Mouse (Mus musculus) MEL (cell line): Measurements from ENCODE around the gene Adtrp. TPM values are rescaled to one million over a fixed set of nuclear protein-coding genes. Genes with fewer than 3 reads are reported as not detected.

Experiments used
- DNase-seq: peaks from one replicate; pipeline ENCODE4 v3.0.0; 2011; ENCODE audit warnings: low read depth, low spot score
- H3K27ac ChIP-seq: 2 replicates; pipeline ENCODE4 v1.5.1; 2012; ENCODE audit warnings: low read depth, mild to moderate bottlenecking, control low read depth, low read length, moderate library complexity; ENCODE audit not compliant: control insufficient read depth
- H3K27me3 ChIP-seq, 2 experiments: fragments of 150-350 bp in 1 of 2; sonication (generic) in 1 of 2; 2 replicates each; pipeline ENCODE4 v1.6.1; 2012; ENCODE audit warnings: low read length in 2 of 2, mild to moderate bottlenecking in 2 of 2, improper control_type of control experiment in 1 of 2, moderate library complexity in 1 of 2; ENCODE audit not compliant: insufficient read depth in 2 of 2, control insufficient read depth in 1 of 2
- H3K36me3 ChIP-seq, 2 experiments: 2 replicates each; pipeline ENCODE4 v1.6.1; 2012 to 2014; ENCODE audit warnings: low read length in 2 of 2, improper control_type of control experiment in 1 of 2, inconsistent platforms in 1 of 2, mild to moderate bottlenecking in 1 of 2; ENCODE audit not compliant: insufficient read depth in 2 of 2, control insufficient read depth in 1 of 2
- H3K4me1 ChIP-seq, 2 experiments: fragments of 150-350 bp in 1 of 2; sonication (generic) in 1 of 2; 2 replicates each; pipeline ENCODE4 v1.6.1; 2012; ENCODE audit warnings: low read length in 2 of 2, improper control_type of control experiment in 1 of 2, mild to moderate bottlenecking in 1 of 2; ENCODE audit not compliant: insufficient read depth in 2 of 2, control insufficient read depth in 1 of 2
- H3K4me3 ChIP-seq, 2 experiments: fragments of 150-350 bp in 1 of 2; sonication (generic) in 1 of 2; 2 replicates each; pipeline ENCODE4 v1.5.1; 2012; ENCODE audit warnings: low read depth in 2 of 2, low read length in 2 of 2, mild to moderate bottlenecking in 2 of 2, moderate library complexity in 2 of 2, control low read depth in 1 of 2, improper control_type of control experiment in 1 of 2; ENCODE audit not compliant: control insufficient read depth in 1 of 2, insufficient read depth in 1 of 2
- H3K79me2 ChIP-seq: 2 replicates; pipeline ENCODE4 v1.6.1; 2012; ENCODE audit warnings: mild to moderate bottlenecking, low read length, moderate library complexity; ENCODE audit not compliant: control insufficient read depth, poor library complexity, insufficient read depth
- H3K9ac ChIP-seq: 2 replicates; pipeline ENCODE4 v1.6.1; 2012; ENCODE audit warnings: low read depth, mild to moderate bottlenecking, control low read depth, low read length, moderate library complexity; ENCODE audit not compliant: control insufficient read depth, poor library complexity, severe bottlenecking
- H3K9me3 ChIP-seq: fragments of 150-350 bp; sonication (generic); replicated peaks from 2 replicates; pipeline ENCODE4 v1.6.1; 2012; ENCODE audit warnings: mild to moderate bottlenecking, low read length, improper control_type of control experiment, moderate library complexity; ENCODE audit not compliant: insufficient read depth
- CHD1 ChIP-seq: IDR thresholded peaks from 2 replicates; pipeline ENCODE4 v1.6.1; 2012; ENCODE audit warnings: low read depth, mild to moderate bottlenecking, inconsistent platforms, low read length, improper control_type of control experiment
- CHD2 ChIP-seq: IDR thresholded peaks from 2 replicates; pipeline ENCODE4 v1.6.1; 2011; ENCODE audit warnings: low read length, improper control_type of control experiment
- ETS1 ChIP-seq: IDR thresholded peaks from 2 replicates; pipeline ENCODE4 v1.6.1; 2012; ENCODE audit warnings: low read depth, mild to moderate bottlenecking, inconsistent platforms, low read length, improper control_type of control experiment, moderate library complexity
- JUND ChIP-seq: IDR thresholded peaks from 2 replicates; pipeline ENCODE4 v1.6.1; 2011; ENCODE audit warnings: low read depth, mild to moderate bottlenecking, improper control_type of control experiment, low read length
- MAFK ChIP-seq: IDR thresholded peaks from 2 replicates; pipeline ENCODE4 v1.6.1; 2011; ENCODE audit warnings: low read depth, mild to moderate bottlenecking, low read length, improper control_type of control experiment, borderline replicate concordance
- MAZ ChIP-seq: IDR thresholded peaks from 2 replicates; pipeline ENCODE4 v1.6.1; 2012; ENCODE audit warnings: low read depth, mild to moderate bottlenecking, inconsistent platforms, low read length, improper control_type of control experiment
- MYC ChIP-seq: IDR thresholded peaks from 2 replicates; pipeline ENCODE4 v1.6.1; 2011; ENCODE audit warnings: low read depth, mild to moderate bottlenecking, low read length, improper control_type of control experiment, moderate library complexity
- NRF1 ChIP-seq: IDR thresholded peaks from 2 replicates; pipeline ENCODE4 v1.6.1; 2014; ENCODE audit warnings: low read depth, mild to moderate bottlenecking, inconsistent platforms, low read length, improper control_type of control experiment, moderate library complexity; ENCODE audit not compliant: poor library complexity, insufficient read depth, severe bottlenecking
- POLR2A ChIP-seq, 2 experiments: IDR thresholded peaks; 2 replicates each; pipeline ENCODE4 v1.6.1; 2011 to 2012; ENCODE audit warnings: low read length in 2 of 2, mild to moderate bottlenecking in 2 of 2, control low read depth in 1 of 2, improper control_type of control experiment in 1 of 2, low read depth in 1 of 2, moderate library complexity in 1 of 2; ENCODE audit not compliant: control insufficient read depth in 1 of 2, insufficient read depth in 1 of 2, poor library complexity in 1 of 2
- POLR2AphosphoS2 ChIP-seq: IDR thresholded peaks from 2 replicates; pipeline ENCODE4 v1.6.1; 2011; ENCODE audit warnings: low read length, improper control_type of control experiment
- RAD21 ChIP-seq: IDR thresholded peaks from 2 replicates; pipeline ENCODE4 v1.6.1; 2011; ENCODE audit warnings: mild to moderate bottlenecking, low read depth, low read length, improper control_type of control experiment
- RCOR1 ChIP-seq: IDR thresholded peaks from 2 replicates; pipeline ENCODE4 v1.6.1; 2012; ENCODE audit warnings: low read depth, mild to moderate bottlenecking, inconsistent platforms, low read length, improper control_type of control experiment
- SMC3 ChIP-seq: IDR thresholded peaks from 2 replicates; pipeline ENCODE4 v1.6.1; 2011; ENCODE audit warnings: low read depth, low read length, improper control_type of control experiment
- TBP ChIP-seq: IDR thresholded peaks from 2 replicates; pipeline ENCODE4 v1.8.0; 2011; ENCODE audit warnings: low read depth, low read length, improper control_type of control experiment
- UBTF ChIP-seq: IDR thresholded peaks from 2 replicates; pipeline ENCODE4 v1.6.1; 2012; ENCODE audit warnings: low read depth, mild to moderate bottlenecking, inconsistent platforms, low read length, improper control_type of control experiment, moderate library complexity, borderline replicate concordance; ENCODE audit not compliant: insufficient read depth
- USF1 ChIP-seq: IDR thresholded peaks from 2 replicates; pipeline ENCODE4 v1.6.1; 2014; ENCODE audit warnings: low read depth, mild to moderate bottlenecking, inconsistent platforms, low read length, improper control_type of control experiment, moderate library complexity
- ZC3H11A ChIP-seq: IDR thresholded peaks from 2 replicates; pipeline ENCODE4 v1.6.1; 2012; ENCODE audit warnings: low read depth, mild to moderate bottlenecking, inconsistent platforms, low read length, improper control_type of control experiment
- ZKSCAN1 ChIP-seq: IDR thresholded peaks from 2 replicates; pipeline ENCODE4 v1.6.1; 2012; ENCODE audit warnings: low read depth, mild to moderate bottlenecking, inconsistent platforms, low read length, improper control_type of control experiment, moderate library complexity
- polyA plus RNA-seq, 2 experiments: library from polyadenylated mRNA; stranded (reverse) in 1 of 2; unstranded in 1 of 2; fragments of >175 nt in 1 of 2; fragments of >200 nt in 1 of 2; gene quantifications; 2 replicates each; pipeline versions ENCODE4 v1.2.1 to v1.2.4; 2012; ENCODE audit warnings: low replicate concordance in 2 of 2, low read depth in 1 of 2; ENCODE audit not compliant: insufficient read length in 2 of 2, insufficient read depth in 1 of 2, missing spikeins in 1 of 2
- total RNA-seq: library from RNA; depleted of rRNA; stranded (reverse); fragments of 300-350 nt; gene quantifications from 2 replicates; pipeline ENCODE4 v1.2.3, GENCODE M21; 2012

Adtrp gene
- total and polyA plus RNA-seq, 3 experiments = not detected

DNA sequence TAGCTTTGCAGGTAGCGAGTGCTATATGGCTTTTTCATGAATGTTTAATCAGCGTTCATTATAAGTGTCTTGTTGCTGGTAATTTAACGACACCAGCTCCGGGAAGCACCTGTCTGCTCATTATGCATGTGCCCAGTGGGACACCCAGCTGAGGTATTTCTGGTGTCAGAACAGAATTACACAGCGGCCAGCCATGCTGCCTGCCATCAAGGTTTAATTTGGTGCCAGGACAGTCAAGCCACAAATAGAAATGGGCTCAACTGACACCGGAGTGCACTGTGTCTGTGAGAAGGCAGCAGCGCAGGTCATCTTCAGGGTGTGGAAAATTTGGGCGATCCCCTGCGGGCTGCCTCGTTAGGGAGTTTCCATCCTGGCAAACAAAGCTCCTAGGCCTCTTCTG lies 87.0 kb downstream of the Adtrp start:
- TF ChIP-seq ZKSCAN1 = no peak
- no peak for TF ChIP-seq POLR2A (IDR thresholded peaks at IDR 0.05; ENCODE audit: control insufficient read depth in 1 of 2, insufficient read depth in 1 of 2, low read depth in 1 of 2, low read length in 2 of 2, poor library complexity in 1 of 2)
- TF ChIP-seq USF1 = no peak
- TF ChIP-seq POLR2AphosphoS2 = no peak
- no peak for TF ChIP-seq CHD1
- TF ChIP-seq JUND = no peak
- TF ChIP-seq MAFK = no peak
- no peak for TF ChIP-seq CHD2
- no peak for TF ChIP-seq RAD21
- no peak for TF ChIP-seq ZC3H11A
- no peak for TF ChIP-seq UBTF
- no peak for TF ChIP-seq MYC
- no peak for TF ChIP-seq SMC3
- DNase-seq = no peak
- H3K4me1 ChIP-seq = no peaks in the 10 kb centered on the region
- no peaks in the 10 kb centered on the region for H3K36me3 ChIP-seq
- no peak overlapping the region for H3K9ac ChIP-seq
- H3K27me3 ChIP-seq = no peaks in the 10 kb centered on the region
- no peaks in the 10 kb centered on the region for H3K9me3 ChIP-seq
- no peak overlapping the region for H3K27ac ChIP-seq
- no peak overlapping the region for H3K4me3 ChIP-seq
- H3K79me2 ChIP-seq = no peaks in the 10 kb centered on the region

GRCm38 (mm10) chr13:41758550-41759465 lies 88.7 kb downstream of the Adtrp start:
- TF ChIP-seq SMC3 (no peak), ZKSCAN1 (no peak), MAZ (no peak), ETS1 (no peak), NRF1 (no peak), MYC (no peak), TBP (no peak), RCOR1 (no peak)
- TF ChIP-seq, all 39 proteins: peak for 0
- no peaks in the 10 kb centered on the region for H3K9me3 ChIP-seq
- H3K27me3 ChIP-seq = no peaks in the 10 kb centered on the region
- H3K4me3 ChIP-seq = no peak overlapping the region
- DNase-seq = no peak
- no peak overlapping the region for H3K9ac ChIP-seq
- H3K4me1 ChIP-seq = no peaks in the 10 kb centered on the region
- H3K79me2 ChIP-seq = no peaks in the 10 kb centered on the region
- no peak overlapping the region for H3K27ac ChIP-seq
- no peaks in the 10 kb centered on the region for H3K36me3 ChIP-seq
